Mouse (Mus musculus) spleen, adult 2 months (tissue): ENCODE data around the gene Snai3.
A peak's percentile ranks its signal among the peaks of the same experiment; 100 is the strongest.

Source experiments
- CTCF ChIP-seq: fragments of 200-500 bp; IDR thresholded peaks from 2 replicates; pipeline ENCODE4 v1.5.1; 2011; ENCODE audit warnings: mild to moderate bottlenecking, inconsistent platforms; ENCODE audit not compliant: insufficient read depth, insufficient read length, insufficient replicate concordance; ENCODE audit errors: extremely low read depth
- POLR2A ChIP-seq: fragments of 200-500 bp; IDR thresholded peaks from 2 replicates; pipeline ENCODE4 v1.6.1; 2011; ENCODE audit warnings: low read depth, low read length, inconsistent platforms

DNA sequence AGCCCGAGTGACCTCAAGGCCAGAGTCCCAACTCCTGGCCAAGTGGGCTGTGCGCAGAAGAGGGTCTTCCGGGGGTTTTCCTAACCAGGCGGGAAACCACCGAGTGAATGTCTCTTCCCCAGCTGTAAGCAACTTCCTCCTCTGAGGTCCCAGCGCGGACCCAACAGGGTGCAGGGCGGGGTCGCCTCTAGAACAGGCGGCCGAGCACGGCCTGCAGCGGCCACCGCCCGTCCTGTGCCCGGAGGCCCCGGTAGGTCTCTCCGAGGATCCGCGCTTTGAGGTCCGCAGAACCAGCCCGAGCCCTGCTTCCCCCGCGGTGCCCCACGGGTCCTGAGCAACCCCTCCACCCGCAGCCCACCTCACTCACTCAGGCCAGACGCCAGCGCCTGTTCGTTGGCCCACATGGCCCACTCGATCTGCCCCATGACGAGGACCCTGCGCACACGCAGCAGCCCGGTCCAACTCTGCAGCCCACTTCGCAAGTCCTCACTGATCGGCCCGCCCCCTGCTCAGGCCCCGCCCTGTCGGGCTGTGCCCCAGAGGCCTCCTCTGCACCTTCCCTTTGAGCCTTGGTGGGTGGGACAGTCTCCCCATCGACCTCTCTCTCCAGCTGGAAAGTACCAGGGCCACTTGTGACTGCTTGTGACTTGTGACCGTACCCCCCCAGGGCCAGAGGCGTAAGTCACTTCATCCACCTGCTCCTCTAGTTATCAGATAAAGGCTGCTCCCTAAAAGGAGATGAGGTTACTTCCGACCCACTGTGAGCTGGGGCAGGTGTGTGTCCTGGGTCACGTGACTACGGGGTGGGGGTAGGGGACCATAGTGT, 27.9 kb downstream of the Snai3 start, which contains the start of gene Cyba:
- TF ChIP-seq CTCF (no peak), POLR2A (peak; percentile 78)
